Mouse (Mus musculus) layer of hippocampus, postnatal 14 days (tissue): ENCODE results near the gene 1700018G05Rik. TPM values are rescaled to one million over a fixed set of nuclear protein-coding genes. Genes with fewer than 3 reads are reported as not detected.
"Not testable (repeated sequence)": the region's sequence is repeated elsewhere in the genome, so short reads cannot be mapped to it uniquely, and the experiment has no call there.

Experiments
- DNase-seq, 2 experiments: peaks; one replicate each; pipeline ENCODE4 v3.0.0; 2021 to 2022; ENCODE audit warnings: low spot score in 2 of 2, mixed read lengths in 1 of 2
- long read RNA-seq, 2 experiments: library from polyadenylated mRNA; stranded (forward); transcript quantifications; one replicate each; pipeline ENCODE4 v2.0.0; 2021
- total RNA-seq, 2 experiments: library from RNA; stranded (reverse); gene quantifications; 2 replicates each; pipeline ENCODE4 v1.2.3; 2021

1700018G05Rik gene
- not detected for total RNA-seq
- long read RNA-seq, experiment 1, result 0 reads
- long read RNA-seq, experiment 2, partial matches to known transcripts, result 0 of 1 reads
- long read RNA-seq, experiment 2, other reads (novel, unspliced or antisense), result 1 of 1 reads

DNA sequence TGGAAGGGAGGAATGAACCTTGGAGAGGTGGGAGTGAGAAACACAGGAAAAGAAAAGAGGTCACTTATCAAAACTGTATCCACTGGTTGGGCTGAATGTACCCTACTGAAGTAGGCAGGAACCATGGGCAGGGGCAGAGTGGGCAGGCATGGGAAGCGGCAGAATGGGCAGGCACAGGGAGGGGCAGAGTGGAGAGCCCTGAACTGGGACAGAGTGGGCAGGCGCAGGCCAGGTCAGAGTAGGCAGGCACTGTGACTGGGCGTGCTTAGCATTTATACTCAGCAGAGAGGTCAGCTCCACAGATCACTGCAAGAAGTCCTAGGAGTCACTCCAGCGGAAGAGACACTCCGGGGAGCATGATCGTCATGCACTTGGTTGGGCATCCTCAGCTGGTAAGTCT, at the start of gene 1700018G05Rik:
Gene 1700018G05Rik, plus strand, starts transcription at position 301 of the 400 bp plus-strand sequence.
- not testable (repeated sequence) for DNase-seq

DNA sequence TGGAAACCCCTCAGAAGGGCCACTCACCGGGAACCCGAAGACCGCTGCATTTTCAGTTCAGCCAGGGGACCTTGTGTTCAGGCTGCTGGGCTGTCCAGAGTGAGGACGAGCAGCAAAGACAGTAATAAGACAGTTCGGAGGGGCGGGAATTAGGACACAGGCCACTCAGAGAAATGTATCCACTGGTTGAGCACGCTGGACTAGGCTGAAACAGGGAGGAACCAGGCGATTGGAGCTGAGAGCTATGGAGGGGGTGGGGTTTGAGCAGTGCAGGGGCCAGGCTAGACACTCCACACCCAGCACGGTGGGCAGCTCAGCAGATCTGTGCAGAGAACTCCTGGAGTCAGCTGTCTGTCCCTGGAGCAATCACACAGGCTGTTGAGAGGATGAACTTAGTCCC, 19.6 kb upstream of the 1700018G05Rik start, which contains the start of the genes Dmrtc1a and 1700011M02Rik:
Gene Dmrtc1a, minus strand, starts transcription at position 101 of the 400 bp plus-strand sequence.
Gene 1700011M02Rik, plus strand, starts transcription at position 319 of the 400 bp plus-strand sequence.
- DNase-seq, result not testable (repeated sequence)

DNA sequence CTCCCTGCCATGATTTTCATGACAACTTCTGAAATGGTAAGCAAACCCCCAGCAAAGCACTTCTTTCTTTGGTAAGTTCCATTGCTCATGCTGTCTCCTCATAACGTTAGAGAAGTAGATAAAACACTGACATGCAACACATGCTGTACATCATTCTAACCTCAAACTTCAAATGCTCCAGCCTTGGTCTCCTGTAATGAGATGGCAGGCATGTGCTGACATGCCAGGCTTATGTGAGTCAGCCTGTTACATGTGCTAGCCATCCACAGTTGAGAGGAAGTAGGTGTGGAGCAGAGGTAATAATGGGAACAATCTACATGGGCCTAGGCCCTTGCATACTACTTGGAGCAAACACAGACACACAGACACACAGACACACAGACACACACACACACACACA, 13.3 kb upstream of the 1700018G05Rik start:
- DNase-seq, result not testable (repeated sequence)

DNA sequence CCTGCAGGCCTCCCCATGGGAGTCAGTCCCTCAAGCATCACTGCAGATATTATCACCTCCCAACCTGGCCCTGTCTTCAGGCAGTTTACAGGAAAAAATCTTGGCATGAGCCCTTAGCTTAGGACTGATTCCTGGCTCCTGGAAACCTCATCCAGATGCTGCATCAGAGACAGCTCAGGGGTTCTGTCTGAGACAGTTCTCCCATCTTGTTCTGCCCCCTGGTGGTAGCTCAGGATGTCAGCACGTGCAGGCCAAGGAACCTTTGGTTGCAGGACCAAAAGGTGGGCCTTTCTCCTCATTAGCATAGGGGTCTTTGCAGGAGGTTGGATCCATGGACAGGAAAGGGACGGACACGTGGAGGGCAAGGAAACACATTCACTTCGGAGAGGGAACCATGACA, 1.5 kb upstream of the 1700018G05Rik start:
- DNase-seq, result peak in 1 of 2 experiments; percentile 15

DNA sequence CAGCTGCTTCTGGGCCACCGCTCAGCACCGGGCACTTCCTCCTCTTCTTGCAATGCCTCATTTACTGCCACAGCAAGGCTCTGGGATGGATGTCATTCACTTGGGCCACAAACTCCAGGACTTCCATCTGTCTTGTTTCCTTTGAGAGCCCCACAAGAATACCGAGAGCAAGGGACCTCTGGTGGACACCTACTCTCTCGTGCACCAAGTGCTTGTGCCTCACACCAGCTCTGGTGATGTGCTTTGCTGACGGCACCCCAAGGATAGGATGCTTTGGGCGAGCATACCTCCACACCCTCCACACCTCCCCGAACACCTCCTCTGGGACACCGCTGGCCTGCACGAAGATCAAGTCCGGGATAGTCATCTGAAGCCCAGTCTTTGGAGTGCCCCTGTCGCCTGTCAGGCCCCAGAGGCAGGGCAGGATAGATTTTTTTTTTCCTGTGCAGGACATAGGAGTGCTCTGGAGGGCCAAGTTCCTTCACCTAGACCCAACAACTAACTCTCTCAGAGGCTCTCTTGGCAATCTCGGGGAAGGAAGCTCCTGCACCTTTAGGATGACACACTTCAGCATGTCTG, 4.9 kb downstream of the 1700018G05Rik start:
- no peak for DNase-seq

DNA sequence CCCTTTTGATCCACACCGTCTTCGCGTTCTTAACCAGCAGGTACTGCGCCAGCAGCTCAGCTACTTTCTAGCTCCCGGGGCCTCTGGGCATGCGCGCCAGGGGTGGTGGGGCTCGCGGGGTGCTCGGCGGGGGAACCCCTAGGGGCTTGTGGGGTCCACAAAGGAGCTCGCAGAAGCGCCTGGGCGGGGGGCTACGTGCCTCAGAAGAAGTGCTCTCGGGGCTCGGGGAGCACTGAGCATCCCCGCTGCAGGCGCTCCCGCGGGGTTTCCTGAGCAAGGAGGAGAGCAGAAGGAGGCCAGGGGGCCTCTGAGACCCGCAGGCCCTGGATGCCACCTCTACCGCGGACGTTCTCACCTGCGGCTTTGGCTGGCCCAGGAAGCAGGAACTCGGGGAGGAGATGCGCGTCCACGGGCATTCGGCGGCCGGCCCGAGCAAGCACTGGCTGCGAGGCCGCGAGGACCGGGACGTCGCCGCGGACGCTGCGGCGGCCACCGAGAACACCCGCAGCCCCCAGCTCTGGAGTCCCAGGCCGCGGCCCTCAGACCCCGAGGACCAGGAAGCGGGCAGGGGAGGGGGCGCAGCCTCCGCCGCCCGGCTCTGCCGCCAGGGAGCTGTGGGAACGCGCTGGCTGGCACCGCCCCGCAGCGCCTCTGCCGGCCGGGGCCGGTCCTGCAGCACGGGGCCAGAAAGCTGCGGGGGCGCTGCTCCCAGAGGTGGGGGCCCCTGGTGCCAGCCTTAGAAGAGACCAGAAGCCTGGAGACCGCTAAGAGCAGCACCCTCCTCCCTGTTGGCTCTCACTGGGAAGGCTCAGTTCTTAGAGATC, 5.6 kb downstream of the 1700018G05Rik start:
- DNase-seq, result peak; percentile 41 to 47

DNA sequence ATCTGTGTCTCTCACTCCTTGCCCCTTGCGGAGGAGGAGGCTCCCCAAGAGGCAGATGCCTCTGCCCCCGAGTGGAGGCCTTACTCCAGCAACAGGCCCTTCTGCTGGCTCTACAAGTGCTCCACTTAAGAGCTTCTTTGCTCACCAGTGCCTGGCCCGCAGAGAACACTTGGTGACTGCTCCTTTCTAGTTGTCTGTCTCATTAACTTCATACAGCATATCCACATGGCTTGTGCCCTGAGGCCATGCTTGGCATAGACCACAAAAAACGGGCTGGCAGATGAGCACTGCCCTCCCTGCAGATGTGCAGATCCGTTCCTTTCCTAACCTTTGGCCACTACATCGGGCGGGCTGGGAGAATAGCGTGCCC, 6.2 kb downstream of the 1700018G05Rik start:
- DNase-seq, result no peak

DNA sequence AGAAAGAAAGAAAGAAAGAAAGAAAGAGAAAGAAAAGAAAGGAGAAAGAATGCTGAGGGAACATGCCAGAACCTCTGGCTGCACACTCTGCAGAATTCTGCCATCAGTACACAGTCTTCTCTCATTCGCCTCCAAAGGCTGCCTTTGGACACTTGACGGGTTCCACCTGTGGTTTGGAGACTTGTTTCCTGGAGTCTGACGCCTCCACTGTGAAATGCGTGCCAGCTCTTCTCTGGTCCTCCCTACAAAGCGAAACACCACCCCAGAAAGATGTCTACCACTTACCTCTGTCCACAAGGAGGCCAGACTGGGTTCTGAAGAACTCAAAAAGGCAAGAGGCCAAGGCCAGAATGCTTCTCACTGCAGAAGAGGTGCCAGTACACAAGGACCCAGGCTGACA, 8.6 kb downstream of the 1700018G05Rik start:
- DNase-seq, result no peak

DNA sequence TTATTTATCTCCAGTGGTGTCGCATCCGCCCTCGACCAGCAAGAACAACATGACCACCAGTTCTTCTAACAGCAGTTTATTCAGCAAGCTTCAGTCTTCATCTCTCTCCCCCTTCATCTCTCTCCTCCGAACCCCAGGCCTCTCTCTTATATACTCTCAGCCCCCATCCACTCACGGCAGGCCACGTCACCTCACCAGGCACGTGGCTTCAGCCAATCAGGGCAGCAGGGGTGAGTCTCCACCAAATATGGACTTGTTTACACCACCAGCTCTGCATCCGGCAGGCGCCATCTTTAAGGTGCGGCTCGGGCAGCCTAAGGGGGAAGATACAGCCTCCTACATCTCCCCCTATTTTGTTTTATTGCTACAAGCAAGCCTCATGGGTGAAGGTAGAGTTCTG, 22.0 kb downstream of the 1700018G05Rik start:
- DNase-seq, result not testable (repeated sequence)

DNA sequence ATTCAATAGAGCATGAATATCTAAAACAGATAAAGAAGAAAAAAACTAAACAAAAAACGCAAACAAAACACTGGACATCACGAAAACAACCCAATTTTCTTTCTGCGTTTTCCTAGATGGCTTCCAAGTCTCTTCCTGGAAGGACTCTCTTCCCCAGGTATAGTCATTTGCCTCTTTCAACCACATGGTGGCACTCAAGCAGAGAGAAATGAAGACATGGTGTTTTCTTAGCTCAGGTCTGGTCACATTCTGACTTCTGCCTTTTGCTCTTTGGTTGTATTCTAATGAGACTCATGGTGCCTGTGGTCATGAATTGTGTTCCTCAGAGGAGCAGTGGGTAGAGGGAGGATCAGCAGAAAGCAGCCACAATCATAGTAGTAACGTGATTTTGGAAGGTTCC, 30.7 kb downstream of the 1700018G05Rik start:
- peak; percentile 3 to 21 for DNase-seq

DNA sequence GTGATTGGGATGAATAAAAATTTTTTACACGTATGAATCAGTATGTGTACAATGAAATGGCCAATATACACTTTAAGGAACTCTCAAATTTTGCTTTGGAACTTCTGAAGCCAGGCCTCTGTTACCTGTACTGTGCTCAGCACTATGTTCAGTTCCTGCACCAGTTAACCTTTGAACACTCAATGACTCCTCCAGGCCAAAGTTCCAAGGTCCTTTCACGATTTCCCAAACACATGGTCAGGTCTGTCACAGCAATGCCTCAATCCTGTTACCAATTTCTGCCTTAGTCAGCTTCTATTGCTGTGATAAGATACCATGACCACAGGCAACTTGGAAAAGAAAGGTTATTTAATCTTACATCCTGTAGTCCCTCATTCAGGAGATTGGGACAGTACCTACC, 32.4 kb downstream of the 1700018G05Rik start:
- no peak for DNase-seq

Other genes with a start within 250 kb of the 1700018G05Rik start
- not detected for gene Gm3880, start 241.4 kb upstream of the 1700018G05Rik start, total RNA-seq
- not detected for gene Gm9112, start 220.7 kb upstream of the 1700018G05Rik start, total RNA-seq
- not detected for gene Dmrtc1b, start 220.5 kb upstream of the 1700018G05Rik start, total RNA-seq
- not detected for gene Dmrtc1c1, start 125.4 kb upstream of the 1700018G05Rik start, total RNA-seq
- not detected for gene Dmrtc1c2, start 73.8 kb upstream of the 1700018G05Rik start, total RNA-seq
- not detected for gene 1700031F05Rik, start 60.4 kb upstream of the 1700018G05Rik start, total RNA-seq
- gene Dmrtc1a, start 19.7 kb upstream of the 1700018G05Rik start, total RNA-seq, result 1 to 10 TPM; 2.2 to 2.3 TPM
- gene 1700011M02Rik, start 19.5 kb upstream of the 1700018G05Rik start, total RNA-seq, result not detected